Mouse (Mus musculus) liver, postnatal 0 days (tissue): Measurements from ENCODE around the gene Gm5431.

Source experiments
- CTCF ChIP-seq: sonication (generic); IDR thresholded peaks from 2 replicates; pipeline ENCODE4 v1.5.1; 2016; ENCODE audit warnings: antibody characterized with exemption, low read depth
- EP300 ChIP-seq: IDR thresholded peaks from 2 replicates; pipeline ENCODE4 v1.6.1; 2016; ENCODE audit warnings: antibody characterized with exemption, low read depth, mild to moderate bottlenecking

- TF ChIP-seq CTCF: no peak
- no peak for TF ChIP-seq EP300
These were observed 32.5 kb downstream of the Gm5431 start for GRCm38 (mm10) chr11:48869380-48870110.
